Mouse (Mus musculus) brown adipose tissue, adult 24 weeks (tissue): ENCODE data around the gene Zmiz1. TPM values are rescaled to one million over a fixed set of nuclear protein-coding genes. Genes with fewer than 3 reads are reported as not detected.

Experiments
- H3K27ac ChIP-seq: fragments of 200-500 bp; replicated peaks from 2 replicates; pipeline ENCODE4 v1.5.1; 2012; ENCODE audit warnings: low read depth, mild to moderate bottlenecking, low read length
- H3K4me1 ChIP-seq: fragments of 200-500 bp; 2 replicates; pipeline ENCODE4 v1.6.1; 2012; ENCODE audit warnings: low read length, mixed read lengths; ENCODE audit not compliant: control insufficient read depth, insufficient read depth, insufficient read length
- H3K4me3 ChIP-seq: fragments of 200-500 bp; 2 replicates; pipeline ENCODE4 v1.5.1; 2012; ENCODE audit warnings: low read depth, mild to moderate bottlenecking, low read length, moderate library complexity; ENCODE audit not compliant: insufficient read depth
- polyA plus RNA-seq: library from polyadenylated mRNA; stranded (reverse); fragments of >200 nt; gene quantifications from 2 replicates; pipeline ENCODE4 v1.2.4, GENCODE M21; 2012; ENCODE audit not compliant: missing spikeins, insufficient read depth, insufficient read length

The Zmiz1 gene
- polyA plus RNA-seq, 1 experiment = 17.0 TPM

DNA sequence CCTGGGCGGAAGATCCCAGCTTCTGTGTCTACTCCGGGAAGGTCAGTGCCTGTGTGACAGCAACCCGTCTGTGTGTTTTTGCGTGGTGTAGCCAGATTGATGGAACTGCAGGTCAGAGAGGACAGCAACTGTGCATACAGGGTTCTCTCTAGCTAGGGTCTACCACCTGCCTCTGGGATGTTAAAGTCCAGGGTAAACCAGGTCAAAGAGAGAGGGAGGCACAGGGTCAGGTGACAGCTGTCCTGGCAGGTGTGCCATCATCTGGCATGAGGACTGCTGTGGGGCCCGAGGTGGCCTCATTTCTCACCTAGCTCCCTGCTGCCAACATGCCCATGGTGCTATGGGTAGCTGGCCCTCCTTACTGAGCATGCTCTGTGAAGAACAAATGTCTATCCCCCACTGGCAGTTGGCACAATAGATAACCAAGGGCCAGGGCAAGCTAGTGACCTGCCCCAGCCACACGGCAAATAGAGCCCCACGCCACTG is 28.5 kb downstream of the Zmiz1 start:
- Histone ChIP-seq H3K4me1 (peaks cover 87% of the 10 kb centered on the region), H3K4me3 (no peak overlapping the region), H3K27ac (peak overlapping the region; percentile 35)

GRCm38 (mm10) chr14:25488097-25488613 is 29.2 kb downstream of the Zmiz1 start:
- Histone ChIP-seq H3K4me1 (peaks cover 88% of the 10 kb centered on the region), H3K27ac (peak overlapping the region; percentile 69), H3K4me3 (no peak overlapping the region)

DNA sequence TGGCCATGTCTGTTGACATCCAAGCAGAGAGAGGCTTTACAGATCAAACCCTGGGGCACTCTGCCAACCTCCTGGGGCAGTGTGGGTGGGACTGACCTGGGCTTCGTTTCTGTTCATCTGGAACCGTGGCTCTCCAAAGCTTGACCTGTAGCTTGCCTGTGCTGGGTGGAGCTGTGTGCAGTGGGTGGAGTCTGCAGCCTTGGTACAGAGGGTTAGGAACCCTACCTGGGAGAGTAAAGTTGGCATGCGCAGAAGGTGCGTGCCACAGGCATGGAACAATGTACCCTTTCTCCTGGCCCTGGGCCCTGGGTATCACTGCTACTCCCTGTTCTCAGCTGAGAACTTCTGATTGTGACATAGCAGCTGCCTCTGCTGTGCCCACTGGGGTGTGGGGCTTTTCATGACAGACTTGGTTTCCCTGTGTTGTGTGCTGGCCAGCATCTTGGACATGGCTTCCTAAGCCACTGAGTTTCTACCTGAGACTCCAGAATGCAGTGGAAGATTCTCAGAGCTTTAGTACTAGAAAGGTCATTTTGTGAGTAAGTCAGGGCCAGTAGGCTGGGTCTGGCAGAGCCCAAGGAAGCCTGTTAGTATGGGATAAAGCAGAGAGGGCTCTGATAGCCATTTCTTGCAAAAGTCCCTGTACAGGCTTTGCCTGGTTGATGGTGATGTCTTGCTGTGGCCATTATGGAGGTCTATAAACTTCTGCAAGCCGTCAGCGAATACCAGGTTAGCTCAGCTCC is 30.5 kb downstream of the Zmiz1 start:
- Histone ChIP-seq H3K4me1 (peaks cover 86% of the 10 kb centered on the region), H3K27ac (no peak overlapping the region), H3K4me3 (no peak overlapping the region)

GRCm38 (mm10) chr14:25491961-25492360 is 33.0 kb downstream of the Zmiz1 start:
- peaks cover 87% of the 10 kb centered on the region for H3K4me1 ChIP-seq
- no peak overlapping the region for H3K4me3 ChIP-seq
- no peak overlapping the region for H3K27ac ChIP-seq

DNA sequence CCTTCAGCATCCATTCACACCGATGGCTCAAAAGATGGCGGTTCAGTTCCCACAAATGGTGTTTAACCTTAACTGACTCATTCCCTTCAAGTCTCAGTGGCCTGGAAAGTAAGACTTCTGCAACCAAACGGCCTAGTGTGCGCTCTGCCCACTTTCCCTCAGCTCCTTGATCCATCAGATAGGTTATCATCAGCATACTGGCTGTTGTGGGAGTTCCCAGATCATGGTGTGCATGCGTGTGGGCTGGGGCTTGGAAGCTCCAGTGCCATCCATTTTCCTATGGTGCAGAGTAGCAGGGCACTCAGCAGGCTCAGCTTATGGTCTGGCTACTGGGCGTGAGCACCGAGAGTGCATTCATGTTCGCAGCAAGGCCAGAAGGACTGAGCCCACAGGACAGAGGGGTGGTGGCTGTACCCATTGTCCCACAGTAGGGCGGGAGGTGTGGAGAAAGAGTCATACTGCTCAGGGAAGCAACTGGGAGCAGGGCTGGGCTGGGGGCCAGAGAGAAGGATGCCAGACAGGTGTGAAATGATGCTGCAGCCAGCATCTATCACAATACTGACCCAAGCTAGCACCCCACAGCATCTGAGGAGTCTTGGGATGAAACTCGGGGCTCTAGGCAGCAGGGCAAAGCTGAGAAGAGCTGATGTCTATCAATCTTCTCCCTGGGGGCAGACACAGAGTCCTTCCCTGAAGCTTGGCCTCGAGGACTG is 33.7 kb downstream of the Zmiz1 start:
- peaks cover 87% of the 10 kb centered on the region for H3K4me1 ChIP-seq
- no peak overlapping the region for H3K4me3 ChIP-seq
- no peak overlapping the region for H3K27ac ChIP-seq

DNA sequence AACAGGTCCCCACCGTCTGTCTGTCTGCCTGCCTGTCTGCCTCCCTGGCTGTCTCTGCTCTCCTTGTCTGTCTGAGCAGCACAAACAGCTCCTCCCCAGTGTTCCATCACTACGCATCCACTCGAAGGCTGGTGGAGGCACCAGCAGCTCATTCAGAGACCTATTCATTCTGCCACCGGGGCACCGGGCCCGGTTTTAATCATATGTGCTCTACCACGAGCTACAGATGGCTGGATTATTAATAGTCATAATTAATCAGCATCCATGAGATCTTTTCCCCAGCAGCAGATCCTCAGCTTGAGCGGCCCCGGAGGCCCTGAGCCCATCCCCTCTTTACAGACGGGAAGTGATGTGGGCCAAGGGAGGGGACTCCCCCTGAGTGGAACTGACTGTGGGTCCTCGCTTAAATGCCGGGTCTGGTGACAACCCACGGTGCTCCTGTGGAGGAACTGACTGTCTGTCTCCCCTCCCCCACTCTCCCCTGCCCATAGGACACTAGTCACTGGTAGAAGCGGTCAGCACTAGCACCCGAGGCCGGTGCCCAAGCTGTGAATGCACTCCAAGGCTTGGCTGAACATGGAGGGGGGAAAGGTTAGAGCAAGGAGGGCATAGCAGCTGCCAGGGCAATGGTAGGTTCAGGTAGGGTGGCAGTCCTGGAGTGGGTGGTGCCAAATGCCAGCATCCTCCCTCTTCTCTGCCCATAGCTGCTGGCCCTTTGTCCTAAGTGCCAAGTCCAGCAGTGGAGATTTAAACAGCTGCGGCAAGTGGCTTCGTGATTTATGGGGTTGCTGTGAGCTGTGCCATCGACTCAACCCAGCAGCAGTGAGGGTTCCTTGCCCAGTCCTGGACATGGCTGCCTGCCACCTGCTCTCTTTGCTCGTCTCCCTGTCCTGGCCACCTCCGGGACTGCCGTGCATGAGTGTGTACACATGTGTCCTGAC is 34.6 kb downstream of the Zmiz1 start:
- Histone ChIP-seq H3K27ac (no peak overlapping the region), H3K4me1 (peaks cover 86% of the 10 kb centered on the region), H3K4me3 (no peak overlapping the region)

- Histone ChIP-seq H3K4me1 (peaks cover 80% of the 10 kb centered on the region), H3K4me3 (no peak overlapping the region), H3K27ac (no peak overlapping the region)
Measured at GRCm38 (mm10) chr14:25494778-25495177, 35.8 kb downstream of the Zmiz1 start.

- no peak overlapping the region for H3K27ac ChIP-seq
- no peak overlapping the region for H3K4me3 ChIP-seq
- peaks cover 83% of the 10 kb centered on the region for H3K4me1 ChIP-seq
Measured at GRCm38 (mm10) chr14:25496116-25496515, 37.1 kb downstream of the Zmiz1 start.

GRCm38 (mm10) chr14:25496989-25497388 is 38.0 kb downstream of the Zmiz1 start:
- Histone ChIP-seq H3K4me3 (no peak overlapping the region), H3K27ac (no peak overlapping the region), H3K4me1 (peaks cover 82% of the 10 kb centered on the region)

GRCm38 (mm10) chr14:25497596-25497995 is 38.6 kb downstream of the Zmiz1 start:
- Histone ChIP-seq H3K4me1 (peaks cover 76% of the 10 kb centered on the region), H3K27ac (no peak overlapping the region), H3K4me3 (no peak overlapping the region)

GRCm38 (mm10) chr14:25498367-25498766 is 39.4 kb downstream of the Zmiz1 start:
- Histone ChIP-seq H3K4me1 (peaks cover 68% of the 10 kb centered on the region), H3K4me3 (no peak overlapping the region), H3K27ac (no peak overlapping the region)

DNA sequence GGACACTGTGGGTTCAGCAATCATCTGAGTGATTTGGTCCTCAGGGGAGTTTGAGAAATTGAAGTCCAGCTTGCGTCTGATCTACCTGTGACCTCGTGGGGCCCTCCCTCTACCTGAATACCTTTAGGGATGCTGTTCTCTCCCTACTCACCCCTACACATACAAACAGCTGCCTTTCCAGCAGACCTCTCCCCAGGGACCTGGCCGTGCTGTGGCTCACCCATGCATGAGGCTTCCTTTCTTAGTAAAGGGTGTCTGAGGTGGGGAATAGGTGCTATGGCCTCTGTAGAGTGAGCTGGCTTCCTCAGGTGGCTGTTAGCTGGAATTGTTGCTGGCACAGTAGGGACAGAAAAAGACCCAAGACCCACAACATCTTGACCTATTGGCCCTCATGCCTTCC is 40.5 kb downstream of the Zmiz1 start:
- peaks cover 59% of the 10 kb centered on the region for H3K4me1 ChIP-seq
- H3K4me3 ChIP-seq = no peak overlapping the region
- H3K27ac ChIP-seq = no peak overlapping the region

GRCm38 (mm10) chr14:25500511-25501120 is 41.6 kb downstream of the Zmiz1 start:
- Histone ChIP-seq H3K27ac (no peak overlapping the region), H3K4me3 (no peak overlapping the region), H3K4me1 (peaks cover 56% of the 10 kb centered on the region)

GRCm38 (mm10) chr14:25501481-25501880 is 42.5 kb downstream of the Zmiz1 start:
- no peak overlapping the region for H3K27ac ChIP-seq
- H3K4me3 ChIP-seq = no peak overlapping the region
- peaks cover 50% of the 10 kb centered on the region for H3K4me1 ChIP-seq
